Mouse (Mus musculus): ENCODE measurements around the gene D130052B06Rik. TPM values are rescaled to one million over a fixed set of nuclear protein-coding genes. Genes with fewer than 3 reads are reported as not detected.

D130052B06Rik gene
- total RNA-seq (2017), result not detected in 3 replicates

- no peak for ATAC-seq (replicated peaks; ENCODE audit: insufficient number of reproducible peaks, low FRiP score, low TSS enrichment, poor library complexity, severe bottlenecking)
Measured at GRCm38 (mm10) chr11:33598986-33599385, at the start of gene D130052B06Rik. TSS of gene D130052B06Rik (plus strand) at chr11:33599302.

GRCm38 (mm10) chr11:33550861-33551560 lies 48.1 kb upstream of the D130052B06Rik start:
- no peak for ATAC-seq (replicated peaks; ENCODE audit: insufficient number of reproducible peaks, low FRiP score, low TSS enrichment, poor library complexity, severe bottlenecking)

DNA sequence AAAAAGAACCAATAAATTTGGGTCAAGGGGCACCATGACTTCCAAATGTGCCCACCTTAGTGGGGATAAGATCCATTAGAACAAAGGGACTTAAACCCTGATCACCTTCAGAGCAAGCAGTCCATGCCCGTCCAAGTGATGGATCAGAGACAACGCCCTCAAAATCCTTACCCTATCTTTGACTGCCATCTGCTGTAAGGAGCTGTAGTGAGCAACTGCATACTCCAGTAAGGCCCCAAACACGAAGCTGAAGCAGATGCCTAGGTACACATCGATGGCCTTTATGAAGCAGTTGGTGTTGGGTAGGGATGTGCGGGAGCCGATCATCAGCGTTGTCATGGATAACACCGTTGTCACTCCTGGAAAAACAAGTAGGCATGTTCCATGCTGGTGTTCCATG lies 45.0 kb upstream of the D130052B06Rik start:
- ATAC-seq (replicated peaks; ENCODE audit: insufficient number of reproducible peaks, low FRiP score, low TSS enrichment, poor library complexity, severe bottlenecking), result no peak

- ATAC-seq (replicated peaks; ENCODE audit: insufficient number of reproducible peaks, low FRiP score, low TSS enrichment, poor library complexity, severe bottlenecking), result no peak
Measured at GRCm38 (mm10) chr11:33563921-33564320, 35.2 kb upstream of the D130052B06Rik start.

- no peak for ATAC-seq (replicated peaks; ENCODE audit: insufficient number of reproducible peaks, low FRiP score, low TSS enrichment, poor library complexity, severe bottlenecking)
Measured at GRCm38 (mm10) chr11:33570413-33570812, 28.7 kb upstream of the D130052B06Rik start.

GRCm38 (mm10) chr11:33574944-33575343 lies 24.2 kb upstream of the D130052B06Rik start:
- ATAC-seq (replicated peaks; ENCODE audit: insufficient number of reproducible peaks, low FRiP score, low TSS enrichment, poor library complexity, severe bottlenecking), result no peak

GRCm38 (mm10) chr11:33578859-33579258 lies 20.2 kb upstream of the D130052B06Rik start, which contains the start of gene Gabrp:
TSS of gene Gabrp (minus strand) at chr11:33578959.
- ATAC-seq (replicated peaks; ENCODE audit: insufficient number of reproducible peaks, low FRiP score, low TSS enrichment, poor library complexity, severe bottlenecking), result no peak

DNA sequence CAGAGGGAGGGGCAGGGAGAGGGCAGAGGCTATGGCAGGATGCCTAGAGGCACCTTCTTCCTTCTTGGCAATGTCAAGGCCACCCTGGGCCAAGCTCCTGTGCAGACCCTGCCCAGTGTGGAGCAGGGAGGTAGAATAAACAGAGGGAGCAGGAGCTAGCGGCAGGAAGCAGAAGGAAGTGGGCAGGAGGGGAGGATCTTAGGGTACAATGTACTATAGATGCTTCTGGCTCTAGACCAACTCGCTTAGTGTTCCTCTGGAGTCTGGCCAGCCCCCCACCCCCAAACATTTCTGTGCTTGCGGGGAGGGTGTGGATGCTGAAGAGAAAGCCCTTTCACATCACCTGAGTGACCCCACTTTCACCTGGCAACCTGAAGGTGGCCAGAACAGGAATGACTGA lies 19.5 kb upstream of the D130052B06Rik start:
- no peak for ATAC-seq (replicated peaks; ENCODE audit: insufficient number of reproducible peaks, low FRiP score, low TSS enrichment, poor library complexity, severe bottlenecking)

- ATAC-seq (replicated peaks; ENCODE audit: insufficient number of reproducible peaks, low FRiP score, low TSS enrichment, poor library complexity, severe bottlenecking), result no peak
Measured at GRCm38 (mm10) chr11:33586614-33587013, 12.5 kb upstream of the D130052B06Rik start.

DNA sequence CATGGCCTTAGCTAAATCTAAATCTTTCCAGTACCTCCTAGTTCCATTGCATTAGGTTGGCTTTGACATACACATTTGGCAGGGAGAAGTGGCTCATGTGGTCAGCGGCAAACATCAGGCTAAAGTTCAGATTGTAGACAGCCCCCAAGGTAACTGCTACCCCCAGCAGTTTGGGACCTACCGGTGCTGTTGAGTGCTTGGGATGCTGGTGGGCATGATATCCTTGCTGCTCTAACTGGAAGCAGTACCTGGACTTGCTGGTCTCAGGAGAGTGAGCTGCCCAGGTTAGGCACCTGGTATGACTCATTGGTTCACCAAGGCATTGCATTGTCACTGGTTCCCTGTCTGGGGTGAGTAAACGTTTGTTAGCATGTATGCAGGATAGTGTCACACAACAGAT lies 8.3 kb upstream of the D130052B06Rik start:
- ATAC-seq (replicated peaks; ENCODE audit: insufficient number of reproducible peaks, low FRiP score, low TSS enrichment, poor library complexity, severe bottlenecking), result no peak

DNA sequence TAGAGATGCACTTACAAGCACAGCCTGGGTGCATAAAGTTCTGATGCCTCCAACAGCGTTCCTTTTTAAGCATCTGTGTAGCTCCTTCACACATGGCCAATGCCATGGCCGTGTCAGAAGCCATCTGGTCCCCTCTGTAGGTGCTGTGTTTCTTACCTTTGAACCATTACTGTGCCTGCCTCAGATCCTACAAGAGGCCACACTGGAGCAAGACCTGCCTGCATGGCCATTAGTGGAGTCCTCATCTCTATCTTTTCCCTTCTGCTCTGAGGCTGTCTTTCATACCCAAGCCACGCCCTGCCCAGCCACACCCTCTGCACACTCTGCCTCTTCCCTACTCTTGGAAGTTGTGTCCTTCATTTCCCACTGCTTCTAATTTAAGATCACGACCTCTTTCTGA lies 6.3 kb upstream of the D130052B06Rik start:
- ATAC-seq (replicated peaks; ENCODE audit: insufficient number of reproducible peaks, low FRiP score, low TSS enrichment, poor library complexity, severe bottlenecking), result no peak

- no peak for ATAC-seq (replicated peaks; ENCODE audit: insufficient number of reproducible peaks, low FRiP score, low TSS enrichment, poor library complexity, severe bottlenecking)
Measured at GRCm38 (mm10) chr11:33596655-33597054, 2.4 kb upstream of the D130052B06Rik start.

DNA sequence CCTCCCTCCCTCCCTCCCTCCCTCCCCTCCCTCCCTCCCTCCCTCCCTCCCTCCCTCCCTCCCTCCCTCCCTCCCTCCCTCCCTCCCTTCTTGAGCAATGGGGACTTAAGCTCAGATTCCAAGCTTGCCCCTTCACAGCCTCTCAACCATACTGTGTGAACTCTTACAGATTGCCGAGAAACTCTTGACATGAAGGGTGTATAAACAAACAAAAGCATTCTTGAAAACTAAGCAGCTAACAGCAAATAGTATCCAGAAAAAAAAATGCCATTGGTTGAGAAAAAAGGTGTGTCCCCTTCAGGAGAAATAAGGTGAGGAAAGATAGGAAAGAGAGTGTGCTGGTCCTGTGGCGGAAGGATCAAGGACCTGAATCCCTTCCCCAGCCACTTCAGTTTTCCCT lies 4.1 kb downstream of the D130052B06Rik start:
- no peak for ATAC-seq (replicated peaks; ENCODE audit: insufficient number of reproducible peaks, low FRiP score, low TSS enrichment, poor library complexity, severe bottlenecking)

DNA sequence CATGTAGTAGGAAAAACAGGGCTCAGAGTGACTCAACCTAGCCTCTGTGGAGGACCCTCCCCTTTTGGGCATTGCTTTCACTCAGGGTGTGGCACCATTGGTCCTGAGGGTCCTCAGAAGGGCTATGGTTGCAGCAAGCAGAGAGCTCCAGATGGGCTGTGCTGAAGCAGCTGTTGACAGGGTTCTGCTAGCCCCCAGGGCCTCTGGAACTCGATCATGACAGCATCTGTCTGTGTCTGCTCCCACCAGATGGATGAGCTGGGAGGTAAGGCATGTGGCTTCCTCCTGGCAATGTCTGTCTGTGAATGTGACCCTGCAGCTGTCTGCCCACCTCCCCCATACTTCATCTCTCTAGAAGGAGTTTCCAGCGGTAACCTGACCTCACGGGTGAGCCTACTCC lies 8.7 kb downstream of the D130052B06Rik start:
- no peak for ATAC-seq (replicated peaks; ENCODE audit: insufficient number of reproducible peaks, low FRiP score, low TSS enrichment, poor library complexity, severe bottlenecking)

- ATAC-seq (replicated peaks; ENCODE audit: insufficient number of reproducible peaks, low FRiP score, low TSS enrichment, poor library complexity, severe bottlenecking), result peak; percentile 47; the same call in 1 of the 2 replicates
Measured at GRCm38 (mm10) chr11:33614218-33614617, 15.1 kb downstream of the D130052B06Rik start.

GRCm38 (mm10) chr11:33627136-33627742 lies 28.1 kb downstream of the D130052B06Rik start:
- ATAC-seq (replicated peaks; ENCODE audit: insufficient number of reproducible peaks, low FRiP score, low TSS enrichment, poor library complexity, severe bottlenecking), result no peak

DNA sequence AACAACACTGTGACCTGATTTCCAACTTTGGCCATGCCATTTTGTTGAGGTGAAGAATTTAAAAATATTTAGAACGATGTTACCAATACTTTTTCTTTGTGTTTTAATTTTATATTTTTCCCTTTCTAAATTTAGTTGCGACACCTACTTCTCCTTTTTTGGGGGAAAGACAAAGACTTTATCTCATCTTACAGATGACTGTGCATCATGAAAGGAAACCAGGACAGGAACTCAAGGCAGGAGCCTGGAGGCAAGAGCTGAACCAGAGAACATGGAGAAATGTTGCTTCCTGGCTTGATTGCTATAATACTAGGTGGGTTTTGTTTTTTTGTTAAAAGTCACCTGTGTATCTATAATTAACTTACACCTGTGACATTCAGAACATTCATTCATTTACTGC lies 38.0 kb downstream of the D130052B06Rik start:
- ATAC-seq (replicated peaks; ENCODE audit: insufficient number of reproducible peaks, low FRiP score, low TSS enrichment, poor library complexity, severe bottlenecking), result no peak

DNA sequence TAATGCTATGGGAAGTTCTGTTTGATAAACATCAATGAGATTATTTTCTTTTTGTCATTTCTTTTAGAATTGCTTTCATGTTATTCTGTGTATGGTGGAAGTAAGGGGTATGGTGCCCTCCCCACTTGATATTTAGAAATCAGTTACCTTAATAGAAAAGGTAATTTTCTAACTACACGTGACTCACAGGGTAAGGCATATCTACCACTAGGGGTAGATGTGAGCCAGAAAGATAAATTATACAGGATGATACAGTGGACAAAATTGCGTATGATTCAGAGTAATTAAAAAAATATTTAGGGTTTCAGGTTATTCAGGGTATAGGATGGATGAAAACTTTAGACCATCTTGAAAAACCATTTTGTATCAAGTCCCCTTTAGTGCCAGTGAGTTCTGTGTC lies 50.3 kb downstream of the D130052B06Rik start:
- ATAC-seq (replicated peaks; ENCODE audit: insufficient number of reproducible peaks, low FRiP score, low TSS enrichment, poor library complexity, severe bottlenecking), result no peak

- no peak for ATAC-seq (replicated peaks; ENCODE audit: insufficient number of reproducible peaks, low FRiP score, low TSS enrichment, poor library complexity, severe bottlenecking)
Measured at GRCm38 (mm10) chr11:33654485-33654884, 55.4 kb downstream of the D130052B06Rik start.

GRCm38 (mm10) chr11:33655221-33655620 lies 56.1 kb downstream of the D130052B06Rik start:
- ATAC-seq (replicated peaks; ENCODE audit: insufficient number of reproducible peaks, low FRiP score, low TSS enrichment, poor library complexity, severe bottlenecking), result no peak

Measured in monocyte, adult 5-6 weeks (primary cell).